Mouse (Mus musculus): ENCODE measurements around the gene 4930432K21Rik.

The 4930432K21Rik gene

GRCm38 (mm10) chr8:84211202-84211601 lies 63.4 kb downstream of the 4930432K21Rik start:
- DNase-seq = no peak

GRCm38 (mm10) chr8:84211881-84212563 lies 64.2 kb downstream of the 4930432K21Rik start:
- no peak for DNase-seq

GRCm38 (mm10) chr8:84213277-84213676 lies 65.5 kb downstream of the 4930432K21Rik start:
- no peak for DNase-seq

- no peak for DNase-seq
Measured at GRCm38 (mm10) chr8:84217206-84217605, 69.4 kb downstream of the 4930432K21Rik start.

- no peak for DNase-seq
Measured at GRCm38 (mm10) chr8:84218143-84218542, 70.3 kb downstream of the 4930432K21Rik start.

- DNase-seq = no peak
Measured at GRCm38 (mm10) chr8:84220105-84220504, 72.3 kb downstream of the 4930432K21Rik start.
